Mouse (Mus musculus) leukemia stem cell, adult 10-12 weeks (primary cell): Measurements from ENCODE around the gene Gm28308. TPM values are rescaled to one million over a fixed set of nuclear protein-coding genes. Genes with fewer than 3 reads are reported as not detected.

Source experiments
- polyA plus RNA-seq: library from polyadenylated mRNA; stranded (reverse); fragments of >175 nt; gene quantifications from 2 replicates; pipeline ENCODE4 v1.2.3, GENCODE M21; 2012; ENCODE audit warnings: low replicate concordance

The Gm28308 gene
- not detected in 2 replicates for polyA plus RNA-seq

DNA sequence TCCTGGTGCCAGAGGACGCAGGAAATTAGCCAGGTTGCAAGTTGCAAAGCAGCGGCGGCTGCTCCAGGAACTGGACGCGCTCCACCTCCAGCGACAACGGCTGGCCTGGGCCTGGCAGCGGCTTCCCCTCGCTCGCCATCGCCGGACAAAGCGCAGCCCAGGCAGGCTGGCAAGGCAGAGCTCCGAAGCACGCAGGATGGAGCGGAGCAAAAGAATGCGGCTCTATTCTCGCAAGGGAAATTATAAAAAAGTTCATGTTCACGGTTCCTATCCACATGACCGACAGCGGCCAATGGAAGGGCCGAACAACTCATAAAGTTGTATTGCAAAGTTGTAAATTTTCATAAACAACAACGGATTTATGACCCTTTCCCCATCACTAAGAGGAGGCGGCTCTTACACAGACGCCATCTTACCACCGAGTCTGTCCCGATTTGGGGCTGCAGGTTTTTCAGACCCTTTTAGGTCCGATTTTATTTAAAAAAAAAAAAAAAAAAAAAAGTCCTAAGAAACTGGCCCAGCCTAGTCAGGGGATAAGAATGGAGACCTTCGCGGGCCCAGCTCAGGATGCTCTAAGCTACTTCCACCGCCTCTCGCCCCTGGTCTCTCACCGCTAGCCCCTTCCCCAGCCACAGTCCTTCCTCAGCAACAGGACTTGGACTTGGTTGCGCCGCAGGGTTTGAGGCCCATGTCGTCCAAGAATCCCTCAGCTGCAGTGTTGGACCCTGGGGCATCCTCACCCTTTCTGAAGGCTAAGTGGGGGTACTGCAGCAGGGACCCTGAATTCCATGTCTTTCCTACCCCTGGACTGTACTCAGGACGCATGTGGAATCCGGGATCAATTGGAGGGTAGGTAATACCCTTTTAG lies at the start of gene Gm28308, which contains the start of gene Hoxa3:
Gene Gm28308, minus strand, starts transcription at position 221 of the 868 bp plus-strand sequence.
Gene Hoxa3, minus strand, starts transcription at position 218 of the 868 bp plus-strand sequence.

GRCm38 (mm10) chr6:52260654-52261575 lies 47.8 kb upstream of the Gm28308 start, which contains the start of gene Hoxa13:
TSS of gene Hoxa13 (minus strand) at chr6:52260880.

DNA sequence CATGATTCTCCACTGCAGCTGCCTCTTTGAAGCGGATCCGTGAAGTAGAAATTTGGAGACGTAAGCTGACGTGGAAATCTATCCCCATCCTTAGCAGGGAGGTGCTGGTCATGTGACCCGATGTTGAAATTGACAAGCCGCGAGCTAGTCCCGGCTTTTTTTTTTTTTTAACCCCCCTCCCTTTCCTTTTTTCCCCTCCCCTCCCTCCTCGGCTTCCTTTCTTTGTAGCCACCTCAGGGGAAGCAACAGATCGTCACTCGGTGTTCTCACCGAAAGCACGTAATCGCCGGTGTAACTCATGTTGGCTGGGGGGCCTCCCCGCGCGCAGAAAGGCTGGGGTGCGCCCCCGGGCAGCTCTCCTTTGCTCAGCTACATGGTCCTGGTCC lies 32.6 kb upstream of the Gm28308 start, which contains the start of gene Hoxa11:
Gene Hoxa11, minus strand, starts transcription at position 54 of the 386 bp plus-strand sequence.

DNA sequence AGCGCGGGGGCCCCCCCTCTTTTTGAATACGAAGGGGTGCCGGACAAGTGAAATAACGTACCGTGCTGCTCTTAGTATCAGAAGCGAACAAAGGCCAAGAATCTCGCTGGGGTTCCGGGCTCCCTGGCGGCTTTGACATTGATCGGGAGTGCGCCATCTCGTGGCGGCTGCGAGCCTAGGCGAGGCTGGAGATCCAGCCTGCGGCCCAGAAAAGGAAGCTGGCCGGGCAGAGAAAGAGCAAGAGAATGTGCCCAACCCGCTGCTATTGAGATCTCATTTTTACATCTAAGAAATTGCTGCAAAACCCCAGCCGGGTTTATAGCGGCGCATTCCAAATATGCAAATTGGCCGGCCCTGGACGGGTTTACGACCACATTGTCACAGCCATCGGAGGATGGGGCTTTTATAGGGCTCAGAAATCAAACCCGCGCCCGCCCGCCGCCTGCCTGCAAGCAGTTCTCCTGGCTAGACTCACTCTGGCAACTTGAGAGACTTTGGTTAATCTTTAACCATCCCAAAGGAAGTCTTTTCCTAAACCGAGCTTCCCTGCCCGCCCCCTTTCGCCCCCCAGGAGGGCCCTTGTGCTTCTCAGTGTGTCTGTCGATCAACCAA lies 27.4 kb upstream of the Gm28308 start, which contains the start of gene Hoxa10:
Gene Hoxa10, minus strand, starts transcription at position 466 of the 612 bp plus-strand sequence.

GRCm38 (mm10) chr6:52230516-52231165 lies 17.5 kb upstream of the Gm28308 start, which contains the start of gene Hoxa9:
TSS of gene Hoxa9 (minus strand) at chr6:52231089.

DNA sequence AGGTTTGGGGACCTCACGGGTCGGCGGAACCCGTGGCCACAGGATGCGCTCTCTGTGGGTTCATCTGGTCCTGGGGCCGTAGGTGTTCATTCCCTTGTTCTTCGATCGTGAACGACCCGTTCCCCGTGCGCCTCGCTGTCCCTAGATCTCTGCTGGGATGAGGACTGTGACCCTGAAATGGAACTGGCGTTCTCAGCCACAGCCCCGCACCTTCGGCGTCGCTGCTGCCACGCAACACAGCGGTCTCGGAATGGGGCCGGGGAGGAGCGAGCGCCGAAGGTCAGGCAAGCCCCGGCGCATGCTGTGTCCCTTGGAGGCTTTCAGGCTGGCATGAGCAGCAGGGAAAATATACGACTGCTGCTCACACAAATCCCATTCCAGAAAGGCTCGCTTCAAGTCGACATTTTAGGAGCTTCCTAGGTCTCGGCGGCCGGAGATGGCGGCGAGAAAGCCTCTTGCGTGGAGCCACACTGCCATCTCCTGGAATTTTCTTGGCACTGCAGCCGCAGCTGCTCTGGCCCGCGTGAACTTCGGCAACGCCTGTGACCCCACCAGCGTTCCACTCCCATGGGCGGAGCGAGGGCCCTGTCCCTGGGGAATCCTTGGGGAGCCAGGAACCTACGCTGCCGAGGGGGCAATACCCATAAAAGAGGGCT lies 8.3 kb upstream of the Gm28308 start, which contains the start of gene Hoxa7:
Gene Hoxa7, minus strand, starts transcription at position 518 of the 656 bp plus-strand sequence.

DNA sequence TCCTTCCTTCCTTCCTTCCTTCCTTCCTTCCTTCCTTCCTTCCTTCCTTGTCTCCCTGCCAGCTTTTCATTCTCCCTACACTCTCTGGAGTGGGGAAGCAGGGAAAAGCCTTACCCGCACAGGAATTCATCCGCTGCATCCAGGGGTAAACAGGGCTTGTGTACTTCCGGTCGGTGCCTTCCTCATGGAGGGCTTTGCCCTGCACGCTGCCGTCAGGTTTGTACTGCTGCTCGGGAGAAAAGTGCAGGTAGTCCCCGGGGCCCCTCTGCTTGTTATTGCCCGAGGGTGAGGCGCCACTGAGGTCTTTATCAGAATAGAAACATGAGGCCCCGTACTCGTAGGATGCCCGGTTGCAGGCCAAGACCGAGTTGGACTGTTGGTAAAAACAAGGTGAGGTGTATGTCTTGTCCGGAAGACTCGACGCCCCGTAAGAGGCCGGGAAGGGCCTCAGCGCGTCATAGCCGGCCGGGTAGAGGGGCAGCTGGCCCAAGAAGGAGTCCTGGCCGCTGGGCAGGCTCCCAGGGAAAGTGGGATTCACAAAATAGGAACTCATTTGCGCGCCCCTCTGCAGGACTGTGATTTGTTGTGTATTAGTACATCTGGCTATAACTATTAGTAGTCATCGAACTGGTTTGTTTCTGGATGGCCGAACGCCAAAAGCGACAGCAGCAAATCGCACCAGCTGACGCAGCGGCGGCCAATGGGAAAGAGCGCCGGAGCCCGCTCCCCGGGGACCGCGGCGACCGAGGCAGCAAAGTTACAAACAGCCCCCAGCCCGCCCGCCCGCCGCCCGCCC lies 4.9 kb downstream of the Gm28308 start, which contains the start of gene Hoxa6:
Gene Hoxa6, minus strand, starts transcription at position 651 of the 796 bp plus-strand sequence.

GRCm38 (mm10) chr6:52204050-52204752 lies 8.9 kb downstream of the Gm28308 start, which contains the start of gene Hoxa5:
TSS of gene Hoxa5 (minus strand) at chr6:52204587.

GRCm38 (mm10) chr6:52190906-52191810 lies 22.0 kb downstream of the Gm28308 start, which contains the start of gene Hoxa4:
TSS of gene Hoxa4 (minus strand) at chr6:52191753.

DNA sequence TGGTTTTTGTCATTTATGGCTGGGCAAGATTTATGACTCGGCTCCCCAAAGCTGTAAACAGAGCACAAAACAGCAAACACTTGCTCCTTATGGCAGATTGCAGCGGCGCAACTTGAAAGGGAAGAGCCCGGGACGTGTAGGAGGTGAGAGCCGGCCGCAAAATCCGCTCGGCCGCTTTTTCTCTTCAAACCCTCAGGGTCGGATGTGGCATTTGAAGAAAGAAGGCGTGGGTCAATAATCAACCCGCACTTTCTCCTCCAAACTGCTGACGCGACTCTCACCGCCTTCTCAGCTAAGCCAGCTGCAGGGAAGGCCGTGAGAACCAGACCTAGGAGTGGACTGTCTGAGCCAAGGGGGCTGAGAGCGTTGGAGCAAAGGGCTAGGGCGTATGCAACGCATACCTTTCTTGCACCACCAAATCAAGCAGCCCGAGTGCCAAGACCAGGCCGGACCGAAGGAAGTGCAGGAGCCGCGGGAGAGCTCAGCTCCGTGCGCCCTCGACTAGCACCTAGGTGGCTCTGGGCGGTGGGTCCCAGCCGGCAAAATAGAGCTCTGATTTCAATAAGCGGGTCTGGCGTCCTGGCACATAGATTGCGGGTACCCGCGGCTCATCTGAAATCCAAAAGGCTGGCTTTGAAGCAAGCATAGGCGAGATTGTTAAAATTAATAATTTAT lies 35.9 kb downstream of the Gm28308 start, which contains the start of gene 5730596B20Rik:
Gene 5730596B20Rik, plus strand, starts transcription at position 438 of the 675 bp plus-strand sequence.

GRCm38 (mm10) chr6:52164626-52165440 lies 48.3 kb downstream of the Gm28308 start, which contains the start of gene Hoxa2:
TSS of gene Hoxa2 (minus strand) at chr6:52164831.

DNA sequence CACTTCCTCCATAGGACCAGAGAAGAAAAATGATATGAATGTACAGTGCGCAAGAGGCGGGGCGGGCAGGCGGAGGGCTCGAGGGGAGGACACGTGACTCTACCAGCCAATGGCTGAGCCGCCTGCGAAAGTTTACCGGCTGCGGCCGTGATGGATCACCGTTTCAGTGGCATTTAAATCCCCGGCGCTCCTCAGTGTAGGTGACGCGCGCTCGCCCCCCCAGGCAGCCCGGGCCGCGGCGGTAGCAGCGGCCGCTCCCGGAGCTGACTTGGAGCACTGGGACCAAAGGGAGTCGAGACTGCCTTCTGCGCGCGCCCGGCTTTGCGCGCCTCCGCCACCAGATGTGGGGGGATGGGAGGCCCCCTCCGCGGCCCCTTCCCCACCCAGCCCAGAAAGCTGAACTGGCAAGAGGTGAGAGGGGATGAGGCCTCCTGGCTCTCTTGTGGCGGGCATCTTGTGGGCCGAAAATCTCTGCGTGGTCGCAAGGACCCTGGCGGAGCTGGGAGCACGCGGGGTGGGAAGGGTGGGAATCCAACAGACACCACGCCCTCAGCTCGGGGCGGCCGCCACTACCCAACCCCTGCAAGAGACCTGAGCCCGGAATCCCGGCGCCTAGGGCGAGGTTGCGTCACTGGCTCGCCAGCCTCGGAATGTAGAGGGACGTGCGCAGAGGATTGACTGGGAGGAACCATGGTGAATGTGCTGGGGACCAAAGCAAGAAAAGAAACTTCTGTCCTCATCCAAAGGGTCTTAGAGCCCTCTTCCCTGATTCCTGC lies 54.7 kb downstream of the Gm28308 start, which contains the start of gene Hoxa1:
Gene Hoxa1, minus strand, starts transcription at position 42 of the 776 bp plus-strand sequence.

